9 mouse cellular contexts compared by ENCODE assay signal in the genomic region with DNA sequence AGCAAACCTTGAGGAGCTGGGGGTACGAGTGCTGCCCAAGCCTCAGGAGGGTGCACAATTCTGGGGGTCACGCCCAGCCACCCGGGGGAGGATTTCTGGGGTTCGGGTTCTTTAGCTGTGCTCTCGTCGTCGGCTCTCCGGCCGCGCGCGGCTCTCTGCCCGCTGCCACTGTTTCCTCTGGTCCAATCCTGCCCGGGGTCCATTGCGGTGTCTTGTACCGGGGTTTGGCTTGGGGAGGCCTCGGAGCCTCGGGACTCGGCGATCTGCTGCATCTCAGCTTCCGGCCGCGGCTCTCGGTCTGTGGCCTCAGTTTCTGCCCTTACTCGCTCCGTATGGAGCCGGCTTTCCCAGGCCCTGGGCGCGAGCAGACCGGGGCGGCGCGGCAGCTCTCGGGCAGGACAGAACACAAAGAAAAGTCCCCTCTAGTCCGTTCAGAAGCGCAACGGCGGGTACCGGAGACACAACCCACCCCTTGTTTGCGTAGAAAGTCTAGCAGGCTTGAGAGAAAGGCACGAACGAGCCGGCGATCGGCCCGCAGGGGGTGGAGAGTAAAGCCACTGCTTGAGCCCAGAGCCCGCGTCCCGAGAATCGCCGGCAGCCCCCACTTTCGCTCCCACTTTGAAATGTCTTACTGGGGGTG. TPM values are rescaled to one million over a fixed set of nuclear protein-coding genes. Genes with fewer than 3 reads are reported as not detected.
DNase-seq lines count a peak whose midpoint lies in the region; ATAC-seq and TF ChIP-seq lines count a peak whose summit lies in the region.
"Had no signal": no experiment of that assay in that cellular context is flagged by ENCODE, and none has a peak within 500 bp of the region (broad histone marks: within the 10 kb centered on the region; RNA-seq: fewer than 3 reads in every experiment).

No protein-coding gene starts in this region.

- ATAC-seq in heart, embryonic 14.5 days (ENCODE audit: insufficient number of reproducible peaks, insufficient read depth, low FRiP score, low read depth), result no peak
- ATAC-seq in midbrain, embryonic 16.5 days, result no peak
- ATAC-seq: Patski had no signal

- peak overlapping the region; percentile 89 for H3ac ChIP-seq in C2C12 (ENCODE audit: control insufficient read depth, insufficient read length, low read depth)

- H3K9ac ChIP-seq in heart, embryonic 14.5 days (ENCODE audit: low read length), result peak overlapping the region; percentile 100
- H3K9ac ChIP-seq in midbrain, embryonic 16.5 days (ENCODE audit: low read depth, low read length), result peak overlapping the region; percentile 99

- no peaks in the 10 kb centered on the region for H3K9me3 ChIP-seq in heart, embryonic 14.5 days (ENCODE audit: control insufficient read depth, low read length)
- no peaks in the 10 kb centered on the region for H3K9me3 ChIP-seq in midbrain, embryonic 16.5 days (replicated peaks; ENCODE audit: control insufficient read depth, low read length, poor library complexity, severe bottlenecking)

- peak; percentile 47 to 65 for DNase-seq in frontal cortex, postnatal 36 days (ENCODE audit: low spot score in 2 of 2)
- no peak for DNase-seq in frontal cortex, postnatal 25 days (ENCODE audit: low spot score in 2 of 2)
- DNase-seq in cerebellum, postnatal 14 days, result peak; percentile 75 to 76
- peak; percentile 75 to 82 for DNase-seq in kidney, postnatal 4 days
- peak; percentile 70 for DNase-seq in thymus, postnatal 4 days

- peak overlapping the region; percentile 71 for H3K4me3 ChIP-seq in C2C12 (ENCODE audit: insufficient read depth, poor library complexity, severe bottlenecking)
- peak overlapping the region; percentile 73 to 93 for H3K4me3 ChIP-seq in heart, embryonic 14.5 days (ENCODE audit: control insufficient read depth in 1 of 2, insufficient read depth in 1 of 2, low read depth in 1 of 2, low read length in 2 of 2)
- H3K4me3 ChIP-seq in midbrain, embryonic 16.5 days (ENCODE audit: low read depth, low read length), result peak overlapping the region; percentile 72

- H3K4me1 ChIP-seq in heart, embryonic 14.5 days (ENCODE audit: control insufficient read depth in 2 of 2, insufficient read depth in 2 of 2, low read length in 2 of 2), result peaks cover 12 to 26% of the 10 kb centered on the region in 2 experiments
- H3K4me1 ChIP-seq in midbrain, embryonic 16.5 days (ENCODE audit: control insufficient read depth, insufficient read depth, low read length), result peaks cover 25% of the 10 kb centered on the region

- peak overlapping the region; percentile 99 for H3K4me2 ChIP-seq in heart, embryonic 14.5 days (ENCODE audit: low read length)
- peak overlapping the region; percentile 68 for H3K4me2 ChIP-seq in midbrain, embryonic 16.5 days (ENCODE audit: low read length)

- H3K27ac ChIP-seq in heart, embryonic 14.5 days (replicated peaks in 1 of 2; ENCODE audit: control insufficient read depth in 1 of 2, insufficient read depth in 1 of 2, low read depth in 2 of 2, low read length in 2 of 2), result peak overlapping the region; percentile 81 to 89
- peak overlapping the region; percentile 96 for H3K27ac ChIP-seq in midbrain, embryonic 16.5 days (ENCODE audit: low read length)

- peaks cover 95% of the 10 kb centered on the region for H3K79me2 ChIP-seq in C2C12 (ENCODE audit: control insufficient read depth, insufficient read depth)

- peaks cover 70% of the 10 kb centered on the region for H3K79me3 ChIP-seq in C2C12 (ENCODE audit: low read depth)

- no peaks in the 10 kb centered on the region for H3K27me3 ChIP-seq in C2C12 (ENCODE audit: control insufficient read depth, insufficient read depth, insufficient read length)
- H3K27me3 ChIP-seq in heart, embryonic 14.5 days (ENCODE audit: control insufficient read depth, insufficient read depth, low read length), result no peaks in the 10 kb centered on the region
- H3K27me3 ChIP-seq in midbrain, embryonic 16.5 days (ENCODE audit: control insufficient read depth, insufficient read depth, low read depth, low read length), result no peaks in the 10 kb centered on the region
- H3K27me3 ChIP-seq: Patski had no signal

- H3K36me3 ChIP-seq in C2C12 (ENCODE audit: control insufficient read depth, insufficient read depth), result no peaks in the 10 kb centered on the region
- no peaks in the 10 kb centered on the region for H3K36me3 ChIP-seq in heart, embryonic 14.5 days (ENCODE audit: control insufficient read depth, insufficient read depth, low read length)
- H3K36me3 ChIP-seq in midbrain, embryonic 16.5 days (ENCODE audit: control insufficient read depth, insufficient read depth, low read length), result no peaks in the 10 kb centered on the region

- no peak for TF ChIP-seq CTCF in C2C12 (IDR thresholded peaks at IDR 0.05; ENCODE audit: control insufficient read depth, insufficient read depth, insufficient read length)

- under 1% methylated on average over 52 of the region's 52 CpGs for WGBS in heart, embryonic 14.5 days
- WGBS in midbrain, embryonic 16.5 days, result under 1% methylated on average over 48 of the region's 52 CpGs

TF ChIP-seq in C2C12, 6 proteins besides CTCF, POLR2A, EP300 and RAD21:
- no peak for TF ChIP-seq CEBPB (IDR thresholded peaks at IDR 0.05; ENCODE audit: low read depth)
- TF ChIP-seq MYOG (IDR thresholded peaks at IDR 0.05; ENCODE audit: control insufficient read depth, extremely low read depth, insufficient read length), result no peak
- TF ChIP-seq FOSL1 (IDR thresholded peaks at IDR 0.05; ENCODE audit: insufficient read depth, low read length, poor library complexity, severe bottlenecking), result no peak
- TF ChIP-seq MYOD1 (IDR thresholded peaks at IDR 0.05; ENCODE audit: control insufficient read depth, insufficient read length, low read depth), result no peak
- no peak for TF ChIP-seq MAX (IDR thresholded peaks at IDR 0.05)
- TF ChIP-seq USF1 (IDR thresholded peaks at IDR 0.05; ENCODE audit: low read depth), result no peak

RNA-seq across cellular contexts. Expression of gene Bahcc1, which starts 1.5 kb away (rescaled TPM):
- polyA plus RNA-seq in C2C12 (2012; fragmentation: generic; extraction: Trizol), result 10.8 TPM
- polyA plus RNA-seq in heart, embryonic 14.5 days (2014; fragmentation: Nextera tagmentation; extraction: Ambion mirVana), result 8.8 and 9.1 TPM in 2 replicates
- 9.7 and 13.7 TPM in 2 replicates for polyA plus RNA-seq in midbrain, embryonic 16.5 days (2015; fragmentation: Nextera tagmentation; extraction: Ambion mirVana)

Comparison
In these comparisons a context has a peak if more than half of its experiments do, and no peak if none do; other contexts are left out.
1. DNase-seq: peak in frontal cortex, postnatal 36 days (2 of 2), cerebellum, postnatal 14 days (2 of 2), kidney, postnatal 4 days (2 of 2) and thymus, postnatal 4 days (single experiment); none in frontal cortex, postnatal 25 days (0 of 2).
2. Peak in every context shown above with its lines, with median percentiles within 50 percentile points of each other: H3K4me3 ChIP-seq.